Mouse (Mus musculus) hematopoietic stem cell, adult 5-6 weeks (primary cell): Measurements from ENCODE around the gene Cirbp. TPM values are rescaled to one million over a fixed set of nuclear protein-coding genes. Genes with fewer than 3 reads are reported as not detected.

Experiments
- ATAC-seq, 2 experiments: fragments of 125-278 bp in 1 of 2; replicated peaks in 1 of 2; 2 replicates each; pipeline ENCODE4 v1.8.0; 2016 to 2017; ENCODE audit warnings: inconsistent platforms in 2 of 2, mild to moderate bottlenecking in 2 of 2, moderate number of reproducible peaks in 2 of 2, low read depth in 1 of 2, moderate TSS enrichment in 1 of 2; ENCODE audit not compliant: low FRiP score in 2 of 2, poor library complexity in 2 of 2, severe bottlenecking in 2 of 2, insufficient read depth in 1 of 2, low TSS enrichment in 1 of 2
- total RNA-seq: library from RNA; stranded (forward); fragments of 172-1452, 232-1000 nt; gene quantifications from 2 replicates; pipeline ENCODE4 v1.2.3, GENCODE M21; 2017

Cirbp gene
- total RNA-seq, 1 experiment from 2014 or later = 93.6 TPM

DNA sequence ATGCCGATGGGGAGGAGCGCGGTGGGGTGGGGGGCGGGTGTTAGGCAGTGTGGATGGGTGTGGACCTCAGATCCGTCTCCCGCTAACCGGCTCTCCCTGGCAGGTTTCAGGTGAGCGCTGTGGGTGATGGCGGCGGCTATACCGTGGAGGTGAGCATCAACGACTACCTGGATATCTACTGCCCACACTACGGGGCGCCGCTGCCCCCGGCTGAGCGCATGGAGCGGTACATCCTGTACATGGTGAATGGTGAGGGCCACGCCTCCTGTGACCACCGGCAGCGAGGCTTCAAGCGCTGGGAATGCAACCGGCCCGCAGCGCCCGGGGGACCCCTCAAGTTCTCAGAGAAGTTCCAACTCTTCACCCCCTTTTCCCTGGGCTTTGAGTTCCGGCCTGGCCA lies 20.9 kb downstream of the Cirbp start:
- ATAC-seq = no peak

DNA sequence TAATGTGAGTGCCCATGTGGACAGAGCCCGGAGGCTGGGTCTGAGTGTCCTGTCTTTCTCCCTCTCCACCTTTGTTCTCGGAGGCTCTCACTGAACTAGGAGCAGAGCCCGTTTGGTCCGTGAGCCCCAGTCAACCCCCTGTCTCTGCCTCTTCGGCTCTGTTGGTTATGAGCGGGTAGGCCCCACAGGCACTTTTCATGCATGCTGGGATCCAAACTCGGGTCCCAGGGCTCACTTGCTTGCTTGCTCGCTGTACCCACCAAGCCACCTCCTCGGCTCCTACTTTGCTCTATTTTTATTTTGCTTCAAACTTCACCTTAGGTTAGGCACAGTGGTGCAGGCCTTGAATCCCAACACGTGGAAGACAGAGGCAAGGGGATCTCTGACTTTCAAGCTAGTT lies 22.0 kb downstream of the Cirbp start:
- ATAC-seq = no peak

DNA sequence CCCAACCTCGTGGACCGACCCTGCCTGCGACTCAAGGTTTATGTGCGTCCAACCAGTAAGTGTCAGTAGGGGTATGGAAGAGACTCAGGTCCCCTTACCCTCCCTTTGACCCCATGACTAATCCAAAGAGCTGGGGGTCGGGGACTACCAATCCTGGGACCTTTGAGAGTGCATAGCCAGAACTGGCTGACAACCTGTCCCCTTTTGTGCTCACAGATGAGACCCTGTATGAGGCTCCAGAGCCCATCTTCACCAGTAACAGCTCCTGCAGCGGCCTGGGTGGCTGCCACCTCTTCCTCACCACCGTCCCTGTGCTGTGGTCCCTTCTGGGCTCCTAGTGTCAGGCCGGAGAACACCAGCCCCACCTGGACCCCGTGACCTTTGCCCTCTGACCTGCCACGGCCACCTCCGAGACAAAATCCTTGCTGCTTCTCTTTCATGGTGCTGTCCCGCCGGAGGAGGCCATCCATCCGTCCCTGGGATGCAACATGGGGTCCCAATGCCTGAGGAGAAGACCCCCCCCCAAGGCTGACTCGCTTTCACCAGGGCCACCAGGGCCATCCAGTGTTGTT lies 22.8 kb downstream of the Cirbp start:
- ATAC-seq = no peak

DNA sequence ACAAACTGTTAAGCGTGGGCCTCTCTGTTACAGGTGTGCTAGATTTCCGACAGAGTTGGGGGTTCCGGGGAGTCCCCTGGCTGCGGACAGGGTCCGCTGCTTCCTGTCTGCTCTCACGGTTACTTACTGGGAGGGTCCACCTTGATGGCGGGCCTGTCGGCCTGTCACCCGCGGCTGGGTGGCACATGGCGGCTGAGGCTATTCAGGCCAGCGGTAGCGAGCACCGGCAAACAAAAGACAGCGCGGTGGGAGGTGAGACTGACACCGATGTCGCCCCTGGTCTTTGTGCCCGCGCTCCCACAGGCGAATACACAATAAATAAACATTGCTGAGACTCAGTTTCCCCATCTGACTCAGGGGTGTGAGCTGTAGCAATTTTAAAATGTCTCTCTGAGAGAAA lies 24.2 kb downstream of the Cirbp start:
- no peak for ATAC-seq

DNA sequence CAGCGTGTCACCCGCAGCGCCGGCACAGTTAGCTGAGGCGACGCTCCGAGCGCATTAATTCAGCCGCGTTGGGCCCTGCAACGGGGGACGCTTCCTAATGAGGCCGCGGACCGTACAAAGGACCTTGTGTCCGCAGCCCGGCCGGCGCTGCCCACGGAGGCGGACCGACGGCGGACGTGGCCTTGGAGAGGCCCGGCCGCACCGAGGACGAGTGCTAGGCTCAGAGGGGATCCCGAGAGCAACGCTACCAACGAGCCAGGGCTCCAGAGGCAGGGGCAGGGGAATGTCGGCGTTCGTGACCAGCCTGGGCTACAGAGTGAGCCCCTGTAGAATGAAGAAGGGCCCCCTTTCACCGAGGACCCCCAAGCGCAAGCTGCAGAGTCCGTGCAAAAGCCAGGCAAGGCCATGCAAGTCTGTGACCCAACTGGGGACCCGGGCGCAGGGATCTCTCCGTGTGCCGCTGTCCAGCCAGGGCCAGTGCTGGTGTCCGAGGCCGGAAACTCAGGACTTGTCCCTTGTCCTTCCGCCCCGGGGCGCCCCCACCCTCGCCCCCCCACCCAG lies 24.8 kb downstream of the Cirbp start:
- ATAC-seq = no peak; a peak in 1 of 4 replicates

DNA sequence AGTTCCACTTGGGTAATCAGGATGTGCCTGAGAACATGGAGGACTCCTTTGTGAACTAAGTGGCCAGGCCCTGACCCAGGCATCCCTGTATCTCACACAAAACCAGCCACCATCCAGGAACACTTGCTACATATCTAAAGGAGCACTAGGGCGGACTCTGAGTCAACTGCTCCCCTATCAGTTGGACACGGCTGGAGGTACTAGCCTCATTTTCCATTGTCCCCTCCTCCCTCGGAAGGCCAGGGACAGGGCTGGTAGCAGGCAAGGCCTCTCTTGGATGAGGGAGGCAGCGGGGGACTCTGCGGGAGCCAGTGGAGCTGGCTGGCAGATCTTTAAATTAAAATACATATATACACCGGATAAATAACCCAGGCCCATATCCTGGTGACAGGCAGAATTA lies 28.2 kb downstream of the Cirbp start:
- no peak for ATAC-seq

DNA sequence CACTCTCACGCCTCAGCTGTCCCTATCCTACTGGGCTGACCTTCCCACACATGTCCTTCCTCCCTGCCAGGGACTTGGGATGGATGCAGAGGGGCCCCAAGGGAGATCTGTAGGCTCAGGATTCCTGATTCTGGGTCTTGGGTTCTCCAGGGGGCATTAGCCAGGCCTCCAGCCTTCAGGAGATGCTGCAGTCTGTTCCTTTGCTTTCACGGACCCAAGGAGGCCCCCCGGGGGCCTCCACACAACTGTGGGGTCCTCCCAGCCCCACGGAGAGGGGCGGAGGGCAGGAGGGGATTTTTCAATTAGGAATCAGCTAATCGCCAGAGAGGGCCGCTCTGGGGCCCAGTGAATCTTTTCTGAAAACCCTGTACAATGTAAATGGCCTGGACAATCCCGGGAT lies 28.7 kb downstream of the Cirbp start:
- no peak for ATAC-seq

DNA sequence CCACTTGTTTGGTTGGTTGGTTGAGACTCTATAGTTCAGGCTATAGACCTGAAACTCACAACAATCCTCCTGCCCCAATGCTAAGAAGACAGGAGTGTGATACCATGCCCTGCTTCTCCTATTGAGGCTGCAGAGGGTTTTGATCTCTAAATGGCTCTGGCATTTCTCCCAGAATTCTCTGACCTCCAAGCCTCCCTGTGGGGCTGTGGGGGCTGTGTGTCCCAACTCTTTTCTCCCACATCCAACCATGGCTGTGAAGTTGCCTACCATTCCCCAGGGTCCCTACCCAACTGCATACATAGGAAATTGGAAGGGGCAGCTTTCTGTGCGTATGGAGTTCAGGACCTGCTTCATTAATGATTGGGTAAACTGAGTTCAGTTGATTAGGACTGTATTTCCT lies 30.4 kb downstream of the Cirbp start:
- ATAC-seq = no peak

DNA sequence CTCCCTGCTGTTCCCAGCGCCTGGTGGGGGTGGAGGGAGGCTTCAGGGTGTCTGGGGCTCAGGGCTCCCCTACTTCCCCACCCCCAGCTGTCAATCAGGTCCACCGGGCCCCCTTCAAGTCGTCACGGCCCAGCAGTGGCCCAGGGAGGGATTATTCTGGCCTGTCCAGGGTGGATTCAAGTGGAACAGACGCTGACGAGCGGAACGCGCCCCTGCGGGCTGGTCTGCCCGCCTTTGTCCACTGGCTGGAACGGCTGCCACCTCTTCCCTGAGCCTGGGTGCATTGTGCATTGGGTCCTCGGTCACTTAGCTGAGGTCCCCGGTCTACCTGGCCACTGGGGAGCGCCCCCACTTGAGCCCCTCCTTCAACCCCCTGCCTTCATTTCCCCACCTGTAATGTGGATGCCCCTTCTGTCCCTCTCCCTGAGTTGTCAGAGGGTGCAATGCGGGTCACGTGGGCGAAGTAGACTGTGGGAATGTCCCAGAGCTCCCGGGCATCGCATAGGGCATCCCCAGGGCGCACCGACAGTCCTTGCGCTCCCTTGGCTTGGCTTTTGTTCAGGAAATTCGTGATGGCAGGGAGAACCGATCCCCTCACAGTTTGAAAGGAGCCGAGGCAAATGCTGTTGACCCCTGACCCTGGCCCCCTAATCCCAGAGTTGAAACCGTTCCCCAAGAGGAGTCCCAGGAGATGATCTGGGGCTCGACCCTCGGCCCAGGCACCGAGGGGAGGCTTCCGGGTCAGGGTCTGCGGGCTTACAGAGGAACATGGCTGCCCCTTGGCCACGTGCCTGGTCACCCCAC lies 31.2 kb downstream of the Cirbp start:
- no peak for ATAC-seq

DNA sequence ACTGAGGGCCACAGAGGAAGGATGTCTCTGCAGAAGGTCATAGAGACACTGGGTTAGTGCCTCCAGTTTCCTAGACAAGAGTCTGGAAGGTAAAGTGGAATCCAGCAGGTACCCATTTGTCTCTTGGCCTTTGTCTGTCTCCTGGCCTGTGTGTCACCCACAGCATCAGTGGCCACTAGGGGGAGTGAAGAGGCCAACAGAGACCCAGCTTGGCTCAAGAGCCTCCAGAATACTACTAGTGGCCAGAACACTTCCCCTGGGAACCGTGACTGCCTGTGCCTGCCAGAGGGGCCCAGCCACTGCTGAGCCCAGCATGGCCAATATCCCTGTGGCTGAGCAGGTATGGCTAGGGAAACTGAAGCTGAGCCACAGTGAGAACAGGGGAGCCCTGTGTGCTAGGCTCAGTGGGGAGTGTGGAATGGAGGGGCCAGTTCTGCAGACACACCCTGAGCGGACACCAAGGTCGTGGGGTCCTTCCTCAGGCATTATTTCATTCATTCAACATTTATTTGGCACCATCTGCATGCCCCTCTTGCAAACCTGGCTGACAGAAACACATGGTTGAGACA lies 33.7 kb downstream of the Cirbp start:
- peak; percentile 89 to 93 for ATAC-seq

DNA sequence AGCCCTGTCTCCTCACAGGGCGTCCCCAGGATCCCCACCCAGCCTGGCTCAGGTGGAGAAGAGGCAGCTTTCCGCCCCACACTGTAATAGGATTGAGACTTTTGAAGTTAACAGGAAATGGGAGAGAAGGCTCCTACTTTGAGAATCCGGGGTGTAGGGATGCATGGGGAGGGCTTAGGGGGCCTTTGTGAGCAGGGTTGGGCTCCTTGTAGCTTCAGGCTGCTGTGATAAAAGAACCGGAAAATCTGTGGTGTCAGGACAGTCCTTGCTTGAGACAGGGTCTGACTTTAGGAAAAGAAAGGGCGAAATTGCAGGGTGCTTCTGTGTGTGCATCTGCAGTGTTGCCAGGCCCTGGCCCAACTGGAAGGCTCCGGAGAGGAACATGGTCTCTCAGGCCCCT lies 34.7 kb downstream of the Cirbp start:
- no peak for ATAC-seq

DNA sequence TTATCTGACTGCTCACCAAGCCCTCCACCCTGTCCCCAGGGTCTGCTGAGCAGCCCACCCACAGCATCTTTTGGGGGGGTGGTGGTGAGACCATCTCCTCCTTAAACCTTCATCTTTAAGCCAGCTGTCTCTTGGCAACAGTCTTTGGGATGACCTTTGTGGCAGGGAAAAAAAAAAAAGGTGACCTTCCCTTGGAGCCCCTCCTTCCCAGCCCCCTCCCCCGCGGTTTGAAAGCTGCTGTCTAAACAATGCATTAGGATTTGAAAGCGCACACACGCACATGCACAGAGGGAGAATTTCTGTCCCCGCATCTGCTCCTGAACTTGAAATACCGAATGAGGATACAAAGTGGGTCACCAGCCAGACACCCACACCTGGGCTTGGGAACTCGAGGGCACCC lies 38.3 kb downstream of the Cirbp start:
- ATAC-seq = no peak

DNA sequence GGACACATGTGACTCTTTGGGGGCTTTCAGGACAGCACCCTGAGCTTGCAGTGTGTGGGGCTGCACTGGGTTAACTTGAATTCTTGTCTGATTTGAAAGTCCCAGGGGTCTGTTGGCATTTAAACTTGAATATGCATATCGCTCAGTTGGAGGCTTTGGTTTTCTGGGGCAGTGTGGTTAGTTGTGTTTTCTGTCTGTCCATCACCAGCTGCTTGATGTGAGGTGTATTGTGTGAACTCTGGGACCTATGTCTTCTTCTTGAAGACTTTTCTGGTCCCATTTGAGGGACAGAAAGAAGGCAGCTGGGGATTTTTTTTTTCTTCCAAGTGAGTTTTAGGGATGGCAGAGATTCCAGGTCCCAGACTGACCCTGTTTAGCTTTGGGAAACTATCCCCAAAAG lies 41.4 kb downstream of the Cirbp start:
- no peak for ATAC-seq

DNA sequence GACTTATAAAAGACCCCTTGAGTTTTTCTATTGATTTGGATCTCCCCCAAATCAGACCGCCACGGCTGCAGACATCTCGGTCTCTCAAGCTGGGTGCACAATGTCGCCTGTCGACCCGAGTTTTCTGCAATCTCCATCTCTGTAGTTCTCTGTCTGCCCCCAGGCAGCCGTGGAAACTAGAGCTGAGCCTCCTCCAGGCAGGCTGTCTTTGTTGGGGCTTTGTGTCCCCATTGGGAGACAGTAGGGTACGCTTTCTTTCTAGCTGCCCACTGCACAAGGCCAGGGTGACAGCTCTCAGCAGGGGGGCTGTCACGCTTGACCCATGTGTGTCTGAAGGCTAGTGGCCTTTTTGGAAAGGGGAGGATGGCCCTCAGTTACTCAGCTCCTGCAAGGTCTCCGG lies 41.9 kb downstream of the Cirbp start:
- no peak for ATAC-seq

DNA sequence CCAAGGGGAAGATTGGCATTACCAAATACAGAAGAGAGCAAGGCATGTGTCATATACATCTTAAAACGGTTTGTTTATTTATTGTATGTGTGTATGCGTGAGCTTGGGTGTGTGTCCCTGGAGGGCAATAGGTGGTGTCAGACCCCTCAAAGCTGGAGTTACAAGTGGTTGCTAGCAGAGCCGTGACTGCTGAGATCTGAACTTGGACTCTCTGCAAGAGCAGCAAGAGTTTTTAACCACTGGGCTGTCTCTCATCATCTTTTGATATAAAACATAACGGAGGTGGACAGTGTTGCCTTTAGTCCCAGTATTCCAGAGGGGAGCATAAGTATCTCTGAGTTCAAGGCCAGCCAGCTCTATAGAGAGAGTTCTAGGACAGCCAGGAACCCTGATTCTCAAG lies 42.5 kb downstream of the Cirbp start:
- ATAC-seq = no peak

DNA sequence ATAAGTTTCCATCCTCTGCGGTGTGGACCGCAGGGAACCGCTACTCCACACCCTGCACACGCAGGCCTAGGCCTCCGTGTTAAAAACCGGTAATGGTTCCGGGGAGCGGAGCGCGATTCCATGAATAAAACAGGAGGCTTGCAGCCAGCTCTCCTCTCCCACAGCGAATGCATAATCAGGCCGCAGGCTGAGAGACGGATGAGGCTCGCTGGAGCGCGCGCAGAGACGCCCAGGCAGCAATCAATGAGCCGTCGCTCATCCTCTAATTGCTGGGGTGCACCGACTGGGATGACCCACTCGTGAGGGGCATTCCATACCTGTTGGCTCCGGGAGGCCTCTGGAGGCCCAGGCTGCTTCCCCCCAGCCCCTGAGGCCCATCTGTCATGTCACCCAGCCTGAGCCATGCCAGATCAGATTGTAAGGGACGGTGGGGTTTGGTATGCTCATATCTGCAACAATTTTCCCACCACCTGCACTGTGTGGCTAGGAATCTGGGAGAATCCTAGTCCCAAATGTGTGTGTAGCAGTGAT lies 43.1 kb downstream of the Cirbp start:
- no peak for ATAC-seq

DNA sequence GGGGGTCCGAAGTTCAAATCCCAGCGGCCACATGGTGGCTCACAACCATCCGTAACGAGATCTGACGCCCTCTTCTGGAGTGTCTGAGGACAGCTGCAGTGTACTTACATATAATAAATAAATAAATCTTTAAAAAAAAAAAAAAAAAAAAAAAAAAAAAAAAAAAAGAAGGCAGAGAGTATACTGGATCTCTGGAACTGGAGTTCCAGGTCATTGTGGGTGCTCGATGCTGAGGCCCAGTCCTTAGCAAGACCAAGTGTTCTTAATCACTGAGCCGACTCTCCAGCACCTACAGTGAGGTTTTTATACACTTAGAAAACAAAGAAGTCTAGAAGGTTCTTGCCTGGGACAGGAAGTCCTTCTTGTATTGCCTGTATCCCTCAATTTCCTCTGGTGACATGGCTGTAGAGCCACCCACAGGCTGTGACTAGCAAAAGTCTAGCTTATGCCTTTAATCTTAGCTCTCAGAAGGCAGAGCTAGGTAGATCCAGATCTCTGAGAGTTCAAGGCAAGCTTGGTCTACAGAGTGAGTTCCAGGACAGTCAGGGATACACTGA lies 45.8 kb downstream of the Cirbp start:
- ATAC-seq = peak; percentile 45 to 53; a peak in 3 of 4 replicates
